Mouse (Mus musculus) c-Kit-positive CD71-negative TER-119-negative erythroid progenitor cells, embryonic 14.5 days (primary cell): Measurements from ENCODE around the gene Mynn.

Experiments
- DNase-seq: peaks from one replicate; pipeline ENCODE4 v3.0.0-alpha.2; 2013; ENCODE audit warnings: low read depth

The Mynn gene

DNA sequence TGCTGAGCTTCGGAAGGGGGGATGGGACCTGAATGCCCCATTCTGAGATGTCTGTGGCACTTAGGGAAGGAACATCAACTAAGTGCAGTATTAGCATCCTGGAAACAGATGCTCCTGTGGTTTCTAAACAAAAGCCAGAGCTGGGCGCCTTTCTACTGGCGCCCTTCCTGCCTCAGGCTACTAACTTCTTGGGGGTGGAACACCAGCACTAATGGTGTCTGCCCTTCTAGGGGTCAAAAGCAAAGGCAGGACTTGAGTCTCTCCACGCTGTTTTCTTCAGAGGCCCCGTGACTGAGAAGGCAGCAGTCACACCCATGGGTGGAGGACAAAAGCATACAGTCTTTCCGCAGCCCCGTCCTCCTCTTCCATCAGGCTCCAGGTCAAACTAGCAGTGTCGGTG, 44.9 kb downstream of the Mynn start:
- no peak for DNase-seq

- peak; percentile 65 for DNase-seq
Measured at GRCm38 (mm10) chr3:30647440-30648090, 45.7 kb downstream of the Mynn start, which contains the start of gene Lrrc34. Gene Lrrc34, minus strand, starts transcription at chr3:30647869.

- no peak for DNase-seq
Measured at GRCm38 (mm10) chr3:30648466-30648865, 46.6 kb downstream of the Mynn start.

GRCm38 (mm10) chr3:30650062-30650841, 48.4 kb downstream of the Mynn start:
- no peak for DNase-seq

DNA sequence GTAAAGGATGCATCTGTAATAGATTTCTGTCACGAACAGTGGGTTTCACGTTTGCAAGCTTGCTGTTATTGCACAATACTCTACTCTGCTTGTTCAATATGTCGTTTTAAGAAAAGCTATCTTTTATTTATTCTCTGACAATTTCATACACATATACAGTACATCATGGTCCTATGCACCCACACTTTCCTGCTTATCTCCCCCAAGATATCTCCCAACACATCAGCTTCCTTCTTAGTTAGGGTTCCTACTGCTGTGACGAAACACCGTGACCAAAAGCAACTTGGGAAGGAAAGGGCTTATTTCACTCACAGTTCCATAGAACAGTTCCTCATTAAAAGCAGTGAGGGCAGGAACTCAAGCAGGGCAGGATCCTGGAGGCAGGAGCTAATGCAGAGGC, 54.1 kb downstream of the Mynn start:
- no peak for DNase-seq

DNA sequence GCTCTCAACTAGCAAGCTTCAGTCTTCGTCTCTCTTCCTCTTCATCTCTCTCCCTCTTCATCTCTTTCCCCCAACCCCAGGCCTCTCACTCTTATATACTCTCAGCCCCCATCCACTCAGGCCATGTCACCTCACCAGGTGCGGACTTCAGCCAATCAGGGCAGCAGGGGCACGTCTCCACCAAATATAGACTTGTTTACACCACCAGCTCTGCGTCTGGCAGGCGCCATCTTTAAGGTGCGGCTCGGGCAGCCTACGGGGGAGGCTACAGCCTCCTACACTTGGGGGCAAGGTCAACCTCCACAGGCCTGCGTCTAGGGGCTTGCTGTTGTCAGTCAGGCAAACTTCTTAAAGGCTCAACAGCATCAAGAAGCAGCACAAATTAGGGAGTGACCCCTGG, 56.6 kb downstream of the Mynn start:
- no peak for DNase-seq
